Mouse (Mus musculus) spleen, adult 2 months (tissue): Measurements from ENCODE around the gene Rgs12.

Experiments
- CTCF ChIP-seq: fragments of 200-500 bp; IDR thresholded peaks from 2 replicates; pipeline ENCODE4 v1.5.1; 2011; ENCODE audit warnings: mild to moderate bottlenecking, inconsistent platforms; ENCODE audit not compliant: insufficient read depth, insufficient read length, insufficient replicate concordance; ENCODE audit errors: extremely low read depth
- POLR2A ChIP-seq: fragments of 200-500 bp; IDR thresholded peaks from 2 replicates; pipeline ENCODE4 v1.6.1; 2011; ENCODE audit warnings: low read depth, low read length, inconsistent platforms

DNA sequence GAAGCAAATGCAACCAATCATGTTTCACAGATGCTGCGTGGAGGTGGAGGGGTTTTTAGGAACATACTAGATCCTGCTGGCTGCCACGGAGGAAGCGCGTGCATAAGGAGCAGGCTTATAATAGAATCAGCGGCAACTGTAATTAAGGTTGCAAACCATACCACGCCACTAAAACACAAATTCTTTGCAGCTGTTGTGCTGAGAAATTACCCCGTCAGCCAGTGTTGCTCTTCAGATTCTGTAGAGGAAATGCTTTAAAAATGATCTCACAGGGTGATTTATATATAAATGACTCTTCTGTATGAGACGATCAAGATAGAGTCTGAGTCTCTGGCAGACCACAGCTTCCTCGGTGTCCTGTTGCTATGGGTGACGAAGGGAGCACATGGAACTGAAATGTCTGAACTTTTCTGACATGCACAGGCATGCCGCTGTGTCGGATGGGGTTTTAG lies 40.1 kb downstream of the Rgs12 start:
- TF ChIP-seq CTCF (no peak), POLR2A (no peak)
